Mouse (Mus musculus) B cell, adult 2 months (primary cell): ENCODE results near the gene Tmem198b.

Source experiments
- DNase-seq, 2 experiments: peaks; one replicate each; pipeline ENCODE4 v3.0.0; 2022

Gene Tmem198b

GRCm38 (mm10) chr10:128798676-128799075, 5.5 kb downstream of the Tmem198b start:
- no peak for DNase-seq

- DNase-seq: no peak
Observed at GRCm38 (mm10) chr10:128795581-128795980, 8.6 kb downstream of the Tmem198b start.

- DNase-seq: no peak
Observed at GRCm38 (mm10) chr10:128794391-128794790, 9.8 kb downstream of the Tmem198b start.

GRCm38 (mm10) chr10:128793258-128793657, 10.9 kb downstream of the Tmem198b start:
- no peak for DNase-seq

- DNase-seq: no peak
Observed at GRCm38 (mm10) chr10:128792041-128792440, 12.1 kb downstream of the Tmem198b start.

- DNase-seq: no peak
Observed at GRCm38 (mm10) chr10:128790398-128791124, 13.6 kb downstream of the Tmem198b start, which contains the start of gene Mmp19. TSS of gene Mmp19 (plus strand) at chr10:128790910.

GRCm38 (mm10) chr10:128780200-128780599, 24.0 kb downstream of the Tmem198b start:
- no peak for DNase-seq

GRCm38 (mm10) chr10:128779011-128779795, 25.0 kb downstream of the Tmem198b start:
- peak; percentile 10 to 16 for DNase-seq

GRCm38 (mm10) chr10:128778441-128778840, 25.7 kb downstream of the Tmem198b start:
- no peak for DNase-seq

- DNase-seq: peak; percentile 16 to 22
Observed at GRCm38 (mm10) chr10:128773685-128774084, 30.5 kb downstream of the Tmem198b start.

GRCm38 (mm10) chr10:128772895-128773294, 31.3 kb downstream of the Tmem198b start:
- DNase-seq: peak; percentile 18 to 29
